Mouse (Mus musculus) large intestine, adult 2 months (tissue): ENCODE data around the gene Cts3. TPM values are rescaled to one million over a fixed set of nuclear protein-coding genes. Genes with fewer than 3 reads are reported as not detected.
"Not testable (repeated sequence)": the region's sequence is repeated elsewhere in the genome, so short reads cannot be mapped to it uniquely, and the experiment has no call there.

Source experiments
- DNase-seq: peaks from one replicate; pipeline ENCODE4 v3.0.0-alpha.2; 2012; ENCODE audit warnings: low read depth, low spot score
- whole genome bisulfite sequencing: fragments of 180-500 bp; shearing (Covaris S2); methylation state at CpG from one replicate; pipeline ENCODE4 v1.1.7; 2018; 5-methylcytosine and 5-hydroxymethylcytosine counted together
- polyA plus RNA-seq: library from polyadenylated mRNA; depleted of rRNA; stranded (reverse); fragments of >200 nt; gene quantifications from 2 replicates; pipeline ENCODE4 v1.2.3, GENCODE M21; 2012; rRNA removed

Cts3 gene
- polyA plus RNA-seq: not detected in 2 replicates

DNA sequence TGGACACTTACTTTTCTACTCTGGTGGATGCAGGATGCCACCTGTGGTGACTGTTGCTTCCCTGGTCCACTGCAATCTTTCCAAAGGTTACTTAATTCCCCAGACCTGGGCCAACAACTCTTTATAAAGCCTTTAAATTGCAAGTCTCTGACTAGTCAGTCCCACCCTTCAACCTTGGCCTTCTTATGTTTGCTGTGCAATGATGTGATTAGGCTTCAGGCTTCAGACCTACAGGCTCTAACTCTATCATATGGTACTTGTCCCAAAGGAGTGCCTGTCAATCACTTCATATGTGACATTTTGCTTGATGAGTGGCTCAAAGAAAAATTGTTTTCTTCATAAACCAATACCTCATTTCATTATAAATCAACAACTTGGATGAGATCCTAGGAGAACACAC, at the start of gene Cts3:
Gene Cts3 (minus strand): TSS at position 101 of the 400 bp plus-strand sequence.
- no peak for DNase-seq

DNA sequence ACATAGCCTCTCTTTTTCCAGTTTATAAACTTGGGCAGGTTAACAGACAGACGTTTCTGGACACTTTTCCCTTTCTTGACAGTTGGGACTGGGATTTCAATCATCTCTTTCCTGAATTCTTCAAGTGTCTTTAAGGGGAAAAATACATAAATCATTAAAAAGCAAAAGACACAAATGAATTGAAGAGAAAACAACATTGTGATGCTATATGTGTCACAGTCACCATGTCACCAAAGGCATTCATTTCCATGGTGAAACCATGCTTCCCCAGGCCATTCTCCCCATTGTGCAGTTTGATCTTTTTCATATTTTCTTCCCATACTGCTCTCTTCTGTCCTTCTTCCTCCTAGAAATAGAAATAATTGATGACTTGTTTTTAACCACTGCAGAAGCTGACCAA, 1.9 kb downstream of the Cts3 start, which contains the start of gene Gm49352:
Gene Gm49352 (minus strand): TSS at position 101 of the 400 bp plus-strand sequence.
- WGBS: 15% methylated on average over 1 of the region's 1 CpGs
- not testable (repeated sequence) for DNase-seq

DNA sequence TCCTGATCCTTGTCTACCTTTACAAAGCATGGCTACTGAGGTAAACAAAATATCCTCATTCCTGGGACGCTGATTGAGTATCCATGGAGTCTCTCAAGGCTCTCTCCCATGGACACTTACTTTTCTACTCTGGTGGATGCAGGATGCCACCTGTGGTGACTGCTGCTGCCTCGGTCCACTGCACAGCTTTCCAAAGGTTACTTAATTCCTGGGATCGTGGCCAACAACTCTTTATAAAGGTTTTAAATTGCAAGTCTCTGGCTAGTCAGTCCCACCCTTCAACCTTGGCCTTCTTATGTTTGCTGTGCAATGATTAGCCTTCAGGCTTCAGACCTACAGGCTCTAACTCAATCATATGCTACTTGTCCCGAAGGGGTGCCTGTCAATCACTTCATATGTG, 28.3 kb downstream of the Cts3 start, which contains the start of gene Ctsm:
Gene Ctsm (minus strand): TSS at position 209 of the 400 bp plus-strand sequence.
- DNase-seq: no peak
- 52% methylated on average over 4 of the region's 4 CpGs for WGBS

Other genes with a start within 250 kb of the Cts3 start
- not detected in 2 replicates for gene Cts7, start 211.9 kb downstream of the Cts3 start, polyA plus RNA-seq
- not detected in 2 replicates for gene Ctsm, start 28.3 kb downstream of the Cts3 start, polyA plus RNA-seq
- not detected in 2 replicates for gene Gm49352, start 2.0 kb downstream of the Cts3 start, polyA plus RNA-seq